Mouse (Mus musculus): ENCODE data around the gene Tomm70a.

- TF ChIP-seq POLR2A (IDR thresholded peaks at IDR 0.05; ENCODE audit: borderline replicate concordance, control insufficient read depth, low read depth, low read length) (no peak), CTCF (IDR thresholded peaks at IDR 0.05; ENCODE audit: control insufficient read depth, insufficient read depth, low read length) (no peak)
Measured at GRCm38 (mm10) chr16:57177664-57178063, 56.2 kb downstream of the Tomm70a start.
